Mouse (Mus musculus) embryo, embryonic 9.5 days (tissue): ENCODE measurements around the gene Fam19a2.

ENCODE experiments used
- DNase-seq: peaks from one replicate; pipeline ENCODE4 v3.0.0-alpha.2; 2017; ENCODE audit errors: extremely low spot score

Fam19a2 gene

DNA sequence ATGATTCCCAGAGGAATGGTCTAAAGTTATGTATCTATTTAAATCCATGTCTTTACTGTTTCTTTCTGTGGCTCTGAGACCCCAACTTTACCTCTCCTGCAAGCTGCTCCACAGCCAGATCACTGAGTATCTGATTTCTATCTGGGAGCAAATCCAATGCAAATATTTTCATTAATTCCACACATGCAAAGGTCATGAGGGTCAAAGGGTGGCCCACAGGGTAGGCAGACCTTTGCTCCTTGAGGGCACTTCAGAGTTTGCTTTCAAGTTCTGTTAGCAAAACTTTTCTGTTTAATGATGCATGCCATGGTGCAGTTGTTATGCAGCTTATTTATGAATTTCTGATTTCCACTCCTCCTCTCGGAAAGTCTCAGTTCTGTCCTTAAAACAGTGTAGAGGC is 303.9 kb downstream of the Fam19a2 start:
- peak; percentile 22 for DNase-seq

DNA sequence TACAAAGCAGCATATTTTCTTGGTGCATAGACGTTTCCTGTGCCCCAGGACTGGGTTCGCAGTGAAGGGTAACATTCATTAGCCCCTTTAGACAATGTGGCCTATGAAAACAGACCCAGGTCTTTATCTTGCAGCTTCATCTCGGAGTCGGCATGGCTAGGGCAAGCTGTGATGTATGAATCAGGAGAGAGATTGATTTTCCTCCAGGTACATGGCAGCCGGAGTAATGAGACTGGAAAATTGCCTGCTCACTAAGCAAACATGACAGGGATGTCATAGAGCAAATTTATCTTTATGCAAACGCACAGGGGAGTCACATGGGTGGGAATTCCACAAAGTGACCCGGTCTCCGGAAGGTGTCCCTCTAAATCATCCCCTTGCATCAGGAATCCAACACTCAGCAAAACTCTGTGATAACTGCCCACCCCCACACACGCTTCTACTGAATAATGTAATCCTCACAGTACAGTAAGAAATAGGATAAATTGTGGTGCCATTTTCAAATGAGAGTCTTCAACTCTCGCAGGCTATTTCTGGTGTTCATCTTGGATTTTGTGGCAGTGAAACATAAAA is 306.9 kb downstream of the Fam19a2 start:
- no peak for DNase-seq

DNA sequence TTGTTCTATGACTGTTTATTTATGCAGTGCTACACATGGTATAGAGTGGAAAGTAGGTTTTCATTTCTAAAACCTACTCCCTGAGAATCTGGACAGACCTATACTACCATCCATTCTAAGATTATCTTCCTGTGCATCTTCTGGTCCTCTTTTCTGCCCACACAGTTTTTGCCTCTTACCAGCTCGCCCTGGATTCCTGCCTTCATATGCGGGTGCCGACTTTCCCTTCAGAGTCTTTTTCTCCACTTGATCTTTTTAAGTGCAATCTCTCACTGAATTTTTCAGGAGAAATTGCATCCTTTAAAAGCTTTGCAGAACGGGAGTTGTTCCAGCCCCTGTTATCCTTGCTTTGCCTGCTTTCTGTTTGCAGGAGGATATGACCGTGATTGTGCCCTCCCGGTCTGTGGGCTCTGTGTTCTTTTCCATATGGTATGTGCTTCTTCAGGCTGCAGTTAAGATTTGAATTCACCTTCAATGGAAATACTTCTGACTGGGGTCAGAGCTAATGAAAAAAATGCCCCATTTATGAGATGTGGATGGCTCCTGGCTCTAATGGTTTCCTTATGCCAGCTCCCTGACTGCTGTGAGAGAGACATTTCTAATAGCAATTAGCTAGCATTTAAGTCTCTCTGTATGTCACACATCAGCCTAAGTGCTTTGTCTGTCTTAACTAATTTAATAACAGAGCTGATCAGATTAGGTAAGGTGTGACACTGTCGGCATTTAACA is 308.7 kb downstream of the Fam19a2 start:
- DNase-seq = peak; percentile 3

DNA sequence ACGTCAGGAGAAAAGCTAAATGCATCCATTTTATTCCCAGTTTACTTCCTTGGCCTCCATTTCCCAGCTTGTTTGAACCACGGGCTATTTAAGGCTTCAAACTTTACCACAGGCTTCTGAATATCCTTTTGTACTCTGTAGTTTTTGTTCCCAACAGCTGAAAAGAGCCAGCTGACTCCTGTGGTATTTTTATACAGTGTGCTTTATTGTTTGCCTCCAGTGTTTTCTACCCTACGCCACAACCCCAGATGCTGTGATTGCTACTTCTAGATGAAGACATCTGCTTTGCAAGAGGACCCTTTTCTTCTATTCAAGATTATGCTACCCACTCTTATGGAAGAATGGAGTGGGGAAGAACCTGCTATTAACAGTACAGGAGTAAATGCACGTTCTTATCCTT is 314.0 kb downstream of the Fam19a2 start:
- no peak for DNase-seq

DNA sequence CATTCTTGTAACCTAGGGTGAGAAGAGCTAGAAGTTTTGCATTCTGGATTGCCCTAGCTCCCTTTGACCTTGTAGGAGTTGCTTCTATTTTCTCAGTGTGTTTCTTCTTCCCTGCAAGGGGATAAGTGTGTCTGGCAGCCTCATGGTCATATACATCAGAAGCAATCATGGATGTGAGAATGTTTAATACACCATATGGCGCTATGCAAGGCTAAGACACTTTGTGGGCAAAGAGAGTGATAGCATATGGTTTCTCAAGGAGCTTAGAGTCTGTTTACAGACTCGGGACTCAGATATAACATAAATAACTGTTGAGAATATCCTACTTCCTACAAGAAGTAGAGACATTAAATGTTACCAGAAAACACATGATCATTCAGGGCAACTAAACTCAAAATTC is 315.2 kb downstream of the Fam19a2 start:
- DNase-seq = no peak

DNA sequence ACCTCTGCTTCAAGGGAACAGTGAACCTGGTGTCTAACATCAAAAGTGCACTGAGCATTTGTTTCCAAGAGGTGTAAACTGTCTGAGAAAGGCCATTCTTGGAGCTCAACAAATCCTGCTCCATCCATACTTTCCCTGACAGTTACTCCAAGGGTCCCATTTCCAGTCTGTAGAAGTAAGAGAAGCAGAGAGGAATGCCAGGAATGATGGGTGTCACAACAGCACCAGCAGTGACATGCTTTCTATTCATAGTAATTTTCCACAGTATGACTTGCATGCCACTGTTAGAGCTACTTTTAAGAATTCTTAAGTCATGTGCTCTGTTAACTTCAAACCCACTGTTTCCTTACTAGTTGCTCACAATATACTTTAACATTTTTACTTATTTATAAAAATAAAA is 331.2 kb downstream of the Fam19a2 start:
- DNase-seq = no peak

DNA sequence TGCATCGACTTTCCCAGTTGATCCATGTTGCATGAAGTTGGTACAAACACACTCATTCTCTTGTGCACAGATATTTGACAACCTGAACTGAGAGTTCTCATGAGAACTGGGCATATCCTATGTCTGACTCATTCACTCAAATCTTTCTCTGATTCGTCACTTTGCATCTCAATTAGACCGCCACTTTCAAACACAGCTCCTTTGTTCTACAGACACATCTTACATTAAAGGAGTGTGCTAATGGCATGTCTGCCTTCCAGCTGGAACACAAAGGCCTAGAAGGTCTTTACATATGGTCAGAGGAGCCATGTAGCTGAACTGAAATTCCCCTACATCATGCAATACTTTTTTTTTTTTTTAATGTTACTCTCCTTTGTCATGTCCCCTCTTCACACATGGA is 333.3 kb downstream of the Fam19a2 start:
- no peak for DNase-seq

DNA sequence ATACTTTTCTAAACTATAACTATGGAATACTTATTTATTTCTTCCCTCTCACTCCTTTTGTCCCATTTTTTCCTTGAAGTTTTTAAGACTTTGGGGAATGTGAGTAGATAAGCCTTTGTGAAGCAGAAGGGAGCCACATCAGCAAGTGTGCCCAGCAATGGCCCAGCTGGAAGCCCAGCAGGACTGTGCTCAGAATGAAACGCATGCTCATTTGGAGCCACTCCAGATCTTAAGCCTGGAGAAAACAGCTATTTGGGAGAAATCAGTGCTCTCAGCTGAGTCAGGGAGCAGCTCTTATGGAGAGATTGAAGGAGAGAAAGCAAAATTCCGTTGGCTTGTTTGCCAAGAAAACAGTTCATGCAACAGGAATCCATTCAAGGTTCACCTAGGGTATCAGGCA is 341.9 kb downstream of the Fam19a2 start:
- DNase-seq = no peak

DNA sequence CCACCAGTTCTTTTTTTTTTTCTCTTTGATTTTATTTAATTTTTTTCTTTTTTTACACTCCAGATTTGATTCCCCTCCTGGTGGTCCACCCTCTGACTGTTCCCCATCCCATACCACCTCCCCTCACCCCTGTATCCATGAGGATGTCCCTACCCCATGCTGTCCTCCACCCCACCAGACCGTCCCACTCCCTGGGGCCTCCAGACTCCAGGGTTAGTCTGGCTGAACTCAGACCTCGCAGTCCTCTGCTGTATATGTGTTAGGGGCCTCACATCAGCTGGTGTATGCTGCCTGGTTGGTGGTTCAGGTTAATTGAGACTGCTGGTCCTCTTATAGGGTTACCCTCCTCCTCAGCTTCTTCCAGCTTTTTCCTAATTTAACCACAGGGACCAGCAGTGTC is 362.9 kb downstream of the Fam19a2 start:
- DNase-seq = no peak

DNA sequence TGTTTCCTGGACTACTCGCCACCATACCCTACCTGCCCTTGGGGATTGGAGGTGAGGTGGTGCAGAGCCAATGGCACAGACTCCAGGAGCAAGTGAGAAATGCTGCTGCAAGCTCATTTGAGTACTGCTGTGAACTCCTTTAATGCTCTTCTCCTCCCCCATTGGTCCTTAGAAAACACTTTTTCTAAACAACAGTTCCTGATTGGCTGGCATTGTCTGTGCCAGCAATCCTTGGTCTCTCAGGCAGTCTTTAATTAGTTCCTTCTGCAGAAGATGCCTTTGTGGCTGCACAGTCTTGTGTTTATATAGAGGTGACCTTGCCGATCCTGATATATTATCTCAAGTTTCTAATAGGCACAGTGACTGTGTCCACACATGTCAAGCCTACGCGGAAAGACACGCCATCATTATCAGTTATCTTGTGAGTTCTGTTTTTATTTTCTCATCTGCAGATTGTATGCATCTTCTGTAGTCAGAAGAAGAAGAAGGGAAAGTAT is 365.5 kb downstream of the Fam19a2 start:
- peak; percentile 10 for DNase-seq

DNA sequence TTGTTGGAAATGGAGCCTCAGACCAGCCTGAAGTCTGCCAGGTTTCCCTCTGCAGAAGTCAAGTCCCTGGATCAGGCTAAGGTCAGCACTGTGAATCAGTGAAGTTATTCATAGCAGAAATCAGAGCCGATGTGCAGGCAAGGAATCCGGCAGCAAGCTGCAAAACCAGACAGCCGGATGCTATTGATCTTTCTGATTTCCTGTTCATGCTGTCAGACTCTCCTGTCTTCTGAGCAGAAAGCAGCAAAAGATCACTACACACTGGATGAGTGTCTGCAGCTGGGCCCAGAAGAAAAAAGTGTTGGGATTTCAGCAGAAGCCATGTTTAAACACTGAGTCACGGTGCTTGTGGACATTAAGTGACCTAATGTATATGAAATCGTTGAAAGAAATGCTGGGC is 368.2 kb downstream of the Fam19a2 start:
- no peak for DNase-seq

DNA sequence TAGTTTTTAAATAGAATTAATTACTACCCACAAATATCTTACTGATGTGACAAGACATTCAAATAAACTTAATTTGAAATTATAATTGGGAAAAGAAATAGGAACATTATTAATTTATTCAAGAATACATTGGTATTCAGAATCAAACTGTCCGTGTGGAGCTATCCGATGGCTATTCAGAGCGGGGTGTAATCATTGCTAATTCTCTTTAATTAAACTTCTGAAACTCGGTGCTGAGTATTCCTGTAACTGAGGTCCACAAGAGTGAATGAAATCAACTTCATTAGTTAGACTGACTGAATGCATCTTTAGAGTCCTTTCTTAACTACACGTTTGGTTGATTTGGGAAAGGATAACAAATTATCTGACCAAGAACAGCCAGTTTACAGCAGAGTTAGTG is 372.9 kb downstream of the Fam19a2 start:
- DNase-seq = no peak

DNA sequence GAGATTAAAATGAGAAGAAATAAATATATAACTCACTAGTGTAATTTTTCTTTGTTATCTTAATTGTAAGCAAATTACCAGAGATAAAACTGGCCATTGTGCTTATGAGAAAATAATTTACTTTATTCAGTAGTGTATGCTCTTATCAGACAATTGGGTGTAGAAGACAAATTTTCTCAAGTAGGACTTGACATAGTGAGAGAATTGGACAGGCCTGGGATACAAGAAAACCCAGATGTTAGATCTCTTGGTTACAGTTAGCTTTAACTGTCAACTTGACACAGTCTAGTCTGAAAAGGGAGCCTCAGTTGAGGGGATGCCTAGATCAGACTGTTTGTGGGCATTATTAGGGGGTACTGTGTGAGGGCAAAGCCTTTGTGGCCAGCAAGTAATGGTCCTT is 373.7 kb downstream of the Fam19a2 start:
- no peak for DNase-seq

DNA sequence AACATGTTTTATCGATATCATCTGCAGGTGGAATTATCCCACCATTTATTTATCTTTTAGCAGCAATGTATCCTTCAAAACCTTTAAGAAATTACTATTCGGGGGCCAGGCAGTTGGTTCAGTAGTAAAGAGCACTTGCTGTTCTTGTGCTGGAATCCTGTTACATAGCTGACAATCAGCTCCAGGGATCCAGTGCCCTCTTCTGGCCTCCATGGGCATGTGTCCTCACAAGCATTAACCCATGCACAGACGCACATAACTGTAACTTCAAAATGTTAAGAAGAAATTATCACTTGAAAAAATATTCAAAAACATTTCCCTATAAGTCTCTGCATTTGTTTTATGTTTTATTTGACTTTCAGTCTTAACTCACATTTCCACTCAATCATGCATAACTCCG is 381.8 kb downstream of the Fam19a2 start:
- DNase-seq = no peak

DNA sequence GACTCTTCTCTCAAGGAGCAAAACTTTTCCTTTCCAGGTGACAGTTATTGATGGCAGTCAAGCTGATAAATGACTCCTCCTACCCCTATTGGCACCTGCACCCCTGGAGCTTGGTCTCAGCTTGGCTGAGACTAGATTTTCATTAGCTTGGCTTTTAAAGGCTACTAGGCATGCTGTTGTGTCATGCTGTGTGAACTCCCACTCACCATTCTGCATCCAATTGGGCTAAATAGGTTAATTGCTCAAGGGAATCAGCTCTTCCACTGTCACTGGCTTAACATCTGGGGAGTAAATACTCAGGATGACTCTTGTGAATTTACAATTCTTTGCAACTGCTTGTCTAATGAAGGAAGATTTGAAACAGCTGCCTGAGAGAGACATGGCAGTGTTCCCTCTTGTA is 407.4 kb downstream of the Fam19a2 start:
- no peak for DNase-seq

DNA sequence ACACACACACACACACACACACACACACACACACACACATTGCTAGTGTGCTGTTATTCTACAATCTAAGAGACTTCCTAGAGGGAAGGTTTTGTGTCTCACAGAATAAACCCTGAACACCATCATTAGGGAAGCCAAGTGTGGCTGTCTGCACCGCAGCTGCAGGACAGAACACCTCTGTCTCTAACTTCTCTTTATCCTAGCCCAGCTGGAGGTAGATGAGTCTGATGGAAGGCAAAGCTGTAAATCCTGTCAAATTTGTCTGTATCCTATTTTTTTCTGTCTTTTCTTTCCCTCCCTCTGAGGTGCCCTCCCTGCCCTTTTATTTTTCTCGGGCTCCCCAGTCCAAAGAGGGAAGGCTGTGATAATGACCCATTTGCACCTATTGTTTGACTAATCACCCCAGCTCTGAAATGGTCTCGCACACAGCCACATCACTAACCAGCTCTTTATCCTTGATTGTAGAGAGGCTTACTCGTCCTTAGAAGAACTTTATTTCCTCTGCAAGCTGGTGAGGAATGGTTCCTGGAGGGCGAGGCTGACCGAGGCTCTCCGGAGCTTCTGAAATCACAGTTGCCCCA is 414.6 kb downstream of the Fam19a2 start:
- DNase-seq = peak; percentile 12

DNA sequence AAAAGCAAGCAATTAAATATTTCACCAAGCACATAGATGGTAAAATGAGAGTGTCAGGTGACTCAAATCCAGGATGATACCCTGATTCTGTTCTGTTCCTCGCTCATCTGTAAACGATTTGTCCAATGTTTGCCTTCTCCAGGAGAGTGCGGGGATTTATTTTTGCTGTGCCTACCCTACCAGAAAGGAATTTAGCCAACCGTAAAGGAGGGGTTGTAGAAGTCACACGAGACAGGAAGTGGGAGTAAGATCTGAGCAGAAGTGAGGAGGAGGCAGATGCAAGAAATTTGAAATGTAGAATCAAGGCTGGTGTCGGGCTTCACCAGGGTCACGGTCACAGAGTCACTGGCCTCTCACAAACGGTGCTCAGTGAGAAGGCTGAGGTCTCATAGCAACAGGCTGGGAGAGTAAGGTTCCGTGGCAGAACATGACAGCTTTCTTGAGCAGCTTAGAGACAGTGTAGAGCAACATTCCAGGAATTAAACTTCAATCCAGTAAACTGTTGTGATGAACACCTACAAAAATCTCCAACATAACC is 419.0 kb downstream of the Fam19a2 start:
- DNase-seq = no peak

DNA sequence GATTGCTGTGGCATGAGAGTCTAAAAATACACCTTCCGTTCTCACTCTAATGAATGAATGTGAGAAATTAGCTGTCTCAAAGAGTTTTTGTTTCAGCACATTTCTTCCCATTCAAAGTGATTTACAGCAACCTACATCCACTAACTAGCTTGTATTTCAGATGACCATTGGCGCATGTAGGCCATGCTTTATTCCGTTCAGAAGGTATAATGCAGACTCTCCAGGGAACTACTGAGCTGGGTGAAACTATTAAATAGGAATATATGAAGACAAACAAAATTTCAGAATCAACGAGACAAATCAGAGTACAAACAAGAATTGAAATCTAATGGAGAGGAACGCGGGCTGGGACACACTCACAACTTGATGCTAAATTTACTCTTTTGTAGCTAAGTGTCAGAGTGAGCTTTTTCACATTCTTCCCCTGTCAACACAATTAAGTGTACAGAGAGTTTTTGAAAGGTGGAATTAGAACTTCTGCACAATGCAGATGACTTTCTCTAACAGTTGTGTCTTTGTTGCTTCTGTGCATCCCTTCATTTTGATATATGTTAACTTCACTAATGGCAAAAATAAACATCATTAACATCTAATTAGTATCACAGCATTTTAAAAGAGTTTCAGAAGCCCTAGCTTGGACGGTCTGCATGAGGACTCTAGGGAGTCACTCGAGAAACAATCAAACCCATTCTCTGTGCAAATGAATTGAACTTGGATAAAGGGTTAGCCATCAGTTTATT is 428.6 kb downstream of the Fam19a2 start:
- no peak for DNase-seq

DNA sequence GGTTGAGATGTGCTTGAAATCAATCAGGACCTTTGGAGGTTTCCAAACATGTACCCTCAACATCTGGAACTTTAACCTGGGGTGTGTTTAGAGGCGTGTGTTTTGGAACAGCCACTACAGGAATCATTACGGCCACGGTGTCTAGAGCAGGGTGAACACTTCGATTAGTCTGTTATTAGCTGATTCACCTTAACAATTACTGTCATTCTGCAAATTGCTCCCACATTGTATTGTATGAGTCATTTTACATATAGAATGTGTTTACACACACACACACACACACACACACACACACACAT is 429.1 kb downstream of the Fam19a2 start:
- no peak for DNase-seq

DNA sequence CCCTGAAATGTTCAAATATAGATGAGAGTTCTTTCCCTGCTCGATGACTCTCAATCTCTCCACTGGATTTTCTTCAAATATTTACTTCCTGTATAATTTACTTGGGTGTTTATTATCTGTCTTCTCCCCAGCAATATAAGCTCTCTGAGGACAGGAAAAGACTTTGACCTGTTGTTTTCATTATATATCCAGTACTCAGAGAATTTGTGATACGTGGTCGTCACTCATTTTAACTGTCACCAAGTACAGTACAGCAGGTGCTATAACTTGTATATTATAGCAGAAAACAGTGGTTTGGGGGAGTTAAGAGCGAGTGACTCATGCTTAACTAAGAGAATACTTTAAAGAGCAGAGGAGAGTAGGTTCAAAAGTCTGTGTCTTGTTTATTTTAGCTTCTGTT is 438.8 kb downstream of the Fam19a2 start:
- DNase-seq = no peak

DNA sequence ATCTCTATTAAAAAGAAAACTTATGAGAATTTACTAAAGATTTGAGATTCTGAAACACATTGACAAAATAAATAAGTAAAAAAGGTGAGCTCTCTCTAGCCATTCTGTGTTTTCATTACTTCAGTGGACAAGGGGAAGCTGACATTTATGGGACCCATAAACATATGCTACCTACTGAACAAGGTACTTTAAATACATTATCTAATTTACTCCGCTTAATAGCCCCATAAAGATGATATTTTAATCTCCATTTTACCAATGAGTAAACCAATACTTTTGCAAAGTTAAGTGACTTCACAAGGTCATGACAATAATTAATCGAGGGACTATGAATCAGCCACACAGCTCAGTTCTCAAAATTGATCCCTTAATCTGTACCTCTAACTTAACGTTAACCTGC is 443.2 kb downstream of the Fam19a2 start:
- DNase-seq = no peak

DNA sequence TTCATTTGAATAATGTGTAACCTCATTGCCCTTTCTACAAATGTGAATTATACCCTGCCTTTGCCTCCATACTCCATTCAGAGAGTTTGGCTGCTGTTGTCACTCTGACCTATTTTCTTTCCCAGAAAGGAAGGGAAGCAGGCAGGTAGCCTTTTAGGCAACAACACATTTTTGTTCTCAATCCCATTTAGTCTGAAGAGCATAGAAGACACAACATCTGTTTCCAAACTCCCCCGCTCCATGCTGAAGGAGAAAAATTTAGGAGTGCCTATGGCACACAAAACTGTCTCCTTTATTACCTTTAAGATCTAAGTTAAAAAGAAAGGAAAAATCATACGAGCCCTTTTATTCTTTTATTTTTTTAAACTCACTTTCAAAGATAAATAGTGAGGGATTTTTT is 446.9 kb downstream of the Fam19a2 start:
- no peak for DNase-seq
